Mouse (Mus musculus) midbrain, postnatal 0 days (tissue): ENCODE measurements around the gene Tubg2. TPM values are rescaled to one million over a fixed set of nuclear protein-coding genes. Genes with fewer than 3 reads are reported as not detected.
"Not testable (repeated sequence)": the region's sequence is repeated elsewhere in the genome, so short reads cannot be mapped to it uniquely, and the experiment has no call there.

ENCODE experiments used
- ATAC-seq: fragments of 200-750 bp; cut with Nextera tagmentation; 2 replicates; pipeline ENCODE4 v1.8.0; 2017; ENCODE audit warnings: moderate number of reproducible peaks, mild to moderate bottlenecking, moderate TSS enrichment, moderate library complexity; ENCODE audit not compliant: low FRiP score
- DNase-seq: peaks from one replicate; pipeline ENCODE4 v3.0.0-alpha.2; 2015; ENCODE audit warnings: low spot score
- H3K27ac ChIP-seq: fragments of 300-500 bp; sonication (generic); 2 replicates; pipeline ENCODE4 v1.5.1; 2014; ENCODE audit warnings: low read depth, mild to moderate bottlenecking, low read length, mixed read lengths
- H3K27me3 ChIP-seq: fragments of 300-500 bp; sonication (generic); 2 replicates; pipeline ENCODE4 v1.6.1; 2014; ENCODE audit warnings: low read length, control low read depth, mixed read lengths; ENCODE audit not compliant: insufficient read depth
- H3K36me3 ChIP-seq: fragments of 300-500 bp; sonication (generic); 2 replicates; pipeline ENCODE4 v1.6.1; 2014; ENCODE audit warnings: low read length, control low read depth, mixed read lengths; ENCODE audit not compliant: insufficient read depth
- H3K4me1 ChIP-seq: fragments of 300-500 bp; sonication (generic); 2 replicates; pipeline ENCODE4 v1.6.1; 2014; ENCODE audit warnings: mild to moderate bottlenecking, control low read depth, antibody characterized with exemption, low read length, mixed read lengths; ENCODE audit not compliant: insufficient read depth
- H3K4me2 ChIP-seq: fragments of 300-500 bp; sonication (generic); 2 replicates; pipeline ENCODE4 v1.6.1; 2014; ENCODE audit warnings: low read depth, mild to moderate bottlenecking, low read length, mixed read lengths; ENCODE audit not compliant: poor library complexity, severe bottlenecking
- H3K4me3 ChIP-seq: fragments of 300-500 bp; sonication (generic); 2 replicates; pipeline ENCODE4 v1.5.1; 2014; ENCODE audit warnings: low read depth, mild to moderate bottlenecking, low read length, moderate library complexity
- H3K9ac ChIP-seq: fragments of 300-500 bp; sonication (generic); replicated peaks from 2 replicates; pipeline ENCODE4 v1.6.1; 2014; ENCODE audit warnings: mild to moderate bottlenecking, low read length, moderate library complexity, mixed read lengths; ENCODE audit not compliant: poor library complexity, severe bottlenecking
- H3K9me3 ChIP-seq: fragments of 300-500 bp; sonication (generic); 2 replicates; pipeline ENCODE4 v1.6.1; 2016; ENCODE audit warnings: low read length, control low read depth
- CTCF ChIP-seq: IDR thresholded peaks from 2 replicates; pipeline ENCODE4 v1.5.1; 2016; ENCODE audit warnings: antibody characterized with exemption, mild to moderate bottlenecking
- WGBS: fragments of 180-500 bp; shearing (Covaris S2); extraction: QIAGEN DNeasy Blood & Tissue Kit; methylation state at CpG from one replicate; pipeline ENCODE4 v1.1.7; 2014; 5-methylcytosine and 5-hydroxymethylcytosine counted together
- polyA plus RNA-seq: library from polyadenylated mRNA; unstranded; fragments of >200 nt; fragmentation: Nextera tagmentation; extraction: Ambion mirVana; gene quantifications from 2 replicates; pipeline ENCODE4 v1.2.1, GENCODE M21; 2015
- total RNA-seq: library from RNA; depleted of rRNA; stranded (reverse); fragments of >200 nt; gene quantifications from 2 replicates; pipeline ENCODE4 v1.2.3, GENCODE M21; 2014

Tubg2 gene
- total and polyA plus RNA-seq, 2 experiments from 2014 or later = 40.6 to 86.1 TPM

DNA sequence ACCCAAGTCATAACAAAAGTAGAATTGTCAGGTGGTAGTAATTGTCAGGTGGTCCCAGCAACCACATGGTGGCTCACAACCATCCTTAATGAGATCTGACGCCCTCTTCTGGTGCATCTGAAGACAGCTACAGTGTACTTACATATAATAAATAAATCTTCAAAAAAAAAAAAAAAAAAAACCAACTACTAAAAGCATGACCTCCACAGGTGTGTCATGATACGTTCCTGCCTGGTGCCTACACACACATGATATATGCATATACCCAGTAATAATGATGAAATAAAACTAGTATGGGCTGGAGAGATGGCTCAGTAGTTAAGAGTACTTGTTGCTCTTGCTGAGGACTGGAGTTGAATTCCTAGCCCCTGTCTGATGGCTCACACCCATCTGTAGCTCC lies 4.6 kb upstream of the Tubg2 start:
- no peak for ATAC-seq
- H3K9me3 ChIP-seq = no peaks in the 10 kb centered on the region
- no peak overlapping the region for H3K4me2 ChIP-seq
- H3K4me1 ChIP-seq = peaks cover 6% of the 10 kb centered on the region; the same call in 1 of the 2 replicates
- no peak for DNase-seq
- no peak for TF ChIP-seq CTCF
- 59% methylated on average over 2 of the region's 2 CpGs for WGBS
- H3K27me3 ChIP-seq = no peaks in the 10 kb centered on the region
- H3K36me3 ChIP-seq = no peaks in the 10 kb centered on the region
- H3K9ac ChIP-seq = no peak overlapping the region
- no peak overlapping the region for H3K27ac ChIP-seq
- no peak overlapping the region for H3K4me3 ChIP-seq

- no peak overlapping the region for H3K27ac ChIP-seq
- no peaks in the 10 kb centered on the region for H3K9me3 ChIP-seq
- H3K36me3 ChIP-seq = no peaks in the 10 kb centered on the region
- H3K4me3 ChIP-seq = no peak overlapping the region
- 78% methylated on average over 1 of the region's 1 CpGs for WGBS
- no peak overlapping the region for H3K4me2 ChIP-seq
- no peak for TF ChIP-seq CTCF
- no peak overlapping the region for H3K9ac ChIP-seq
- H3K27me3 ChIP-seq = no peaks in the 10 kb centered on the region
- no peak for ATAC-seq
- no peak for DNase-seq
- H3K4me1 ChIP-seq = 0 out of 2 replicates have a peak, but pooled peaks cover 4% of the 10 kb centered on the region
Observed at GRCm38 (mm10) chr11:101152825-101153224, 2.9 kb upstream of the Tubg2 start.

GRCm38 (mm10) chr11:101154648-101155047 lies 1.1 kb upstream of the Tubg2 start:
- no peak for DNase-seq
- TF ChIP-seq CTCF = no peak
- Histone ChIP-seq H3K36me3 (no peaks in the 10 kb centered on the region), H3K4me2 (no peak overlapping the region), H3K4me3 (no peak overlapping the region), H3K9me3 (no peaks in the 10 kb centered on the region), H3K9ac (no peak overlapping the region), H3K27me3 (no peaks in the 10 kb centered on the region), H3K27ac (no peak overlapping the region), H3K4me1 (0 out of 2 replicates have a peak, but pooled peaks cover 4% of the 10 kb centered on the region)
- no peak for ATAC-seq

GRCm38 (mm10) chr11:101155151-101155550 lies 556 bp upstream of the Tubg2 start:
- whole genome bisulfite sequencing = 67% methylated on average over 6 of the region's 6 CpGs
- Histone ChIP-seq H3K9me3 (no peaks in the 10 kb centered on the region), H3K9ac (no peak overlapping the region)

DNA sequence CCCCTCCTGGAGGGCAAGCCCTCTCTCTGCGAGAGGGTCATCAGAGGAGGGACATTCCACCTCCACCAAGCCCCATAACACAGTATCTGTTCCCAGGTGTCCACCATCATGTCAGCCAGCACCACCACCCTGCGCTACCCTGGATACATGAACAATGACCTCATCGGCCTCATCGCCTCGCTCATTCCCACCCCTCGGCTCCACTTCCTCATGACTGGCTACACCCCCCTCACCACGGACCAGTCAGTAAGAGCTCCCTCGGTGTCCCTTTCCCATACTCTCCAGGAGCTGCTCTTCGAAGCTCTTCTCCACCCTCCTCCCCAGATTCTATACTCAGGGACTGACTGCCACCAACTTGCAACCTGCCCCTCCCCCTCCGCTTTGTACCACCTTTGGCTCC lies 4.4 kb downstream of the Tubg2 start:
- H3K27ac ChIP-seq, H3K4me3 ChIP-seq, H3K9ac ChIP-seq, H3K4me1 ChIP-seq, H3K4me2 ChIP-seq, ATAC-seq, DNase-seq, H3K9me3 ChIP-seq: not testable (repeated sequence)
- 70% methylated on average over 7 of the region's 10 CpGs for WGBS
- Histone ChIP-seq H3K27me3 (peaks cover 13% of the 10 kb centered on the region), H3K36me3 (peaks cover 20% of the 10 kb centered on the region)

More at GRCm38 (mm10) chr11:101155151-101155550, 556 bp upstream of the Tubg2 start:
- H3K36me3 ChIP-seq = no peaks in the 10 kb centered on the region
- no peaks in the 10 kb centered on the region for H3K27me3 ChIP-seq
- no peak for ATAC-seq
- peak overlapping the region; percentile 84 for H3K4me2 ChIP-seq
- no peak for TF ChIP-seq CTCF
- 0 out of 2 replicates have a peak, but pooled peaks cover 4% of the 10 kb centered on the region for H3K4me1 ChIP-seq
- H3K27ac ChIP-seq = no peak overlapping the region; the same call in 1 of the 2 replicates
- no peak for DNase-seq
- H3K4me3 ChIP-seq = peak overlapping the region; percentile 47; the same call in 1 of the 2 replicates

DNA sequence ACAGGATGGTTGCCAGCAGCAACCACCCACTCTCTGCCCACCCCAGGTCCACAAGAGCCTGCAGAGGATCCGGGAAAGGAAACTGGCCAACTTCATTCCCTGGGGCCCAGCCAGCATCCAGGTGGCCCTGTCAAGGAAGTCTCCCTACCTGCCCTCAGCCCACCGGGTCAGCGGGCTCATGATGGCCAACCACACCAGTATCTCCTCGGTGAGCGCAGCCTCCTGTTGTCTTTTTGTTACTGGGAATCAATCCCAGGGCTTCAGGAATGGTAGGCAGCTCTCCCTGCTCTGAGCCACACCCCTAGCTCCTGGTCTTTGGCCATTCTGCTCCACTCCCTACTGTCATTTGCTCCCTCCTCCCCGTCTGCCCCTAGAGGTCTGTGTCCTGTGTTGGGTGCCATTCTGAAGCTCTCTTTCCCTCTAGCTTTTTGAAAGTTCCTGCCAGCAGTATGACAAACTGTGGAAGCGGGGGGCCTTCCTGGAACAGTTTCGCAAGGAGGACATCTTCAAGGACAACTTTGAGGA lies 5.3 kb downstream of the Tubg2 start:
- ATAC-seq, H3K27ac ChIP-seq, H3K9me3 ChIP-seq, DNase-seq, H3K4me1 ChIP-seq, H3K4me3 ChIP-seq, H3K4me2 ChIP-seq, H3K9ac ChIP-seq: not testable (repeated sequence)
- H3K36me3 ChIP-seq = peaks cover 27% of the 10 kb centered on the region
- H3K27me3 ChIP-seq = peaks cover 20% of the 10 kb centered on the region
- 82% methylated on average over 6 of the region's 8 CpGs for WGBS
